Mouse (Mus musculus) liver, embryonic 14.5 days (tissue): ENCODE data around the gene Tnfsf14.

Experiments used
- CTCF ChIP-seq: IDR thresholded peaks from 2 replicates; pipeline ENCODE4 v1.5.1; 2016; ENCODE audit warnings: antibody characterized with exemption, low read depth, control low read depth
- EP300 ChIP-seq: IDR thresholded peaks from 2 replicates; pipeline ENCODE4 v1.6.1; 2016; ENCODE audit warnings: antibody characterized with exemption, low read depth

- no peak for TF ChIP-seq CTCF
- TF ChIP-seq EP300: no peak
Observed at GRCm38 (mm10) chr17:57172378-57172777, 21.6 kb downstream of the Tnfsf14 start.
